Mouse (Mus musculus) G1E (cell line): ENCODE results near the gene Ric8b.

ENCODE experiments used
- CTCF ChIP-seq: IDR thresholded peaks from 2 replicates; pipeline ENCODE4 v1.5.1; 2012; ENCODE audit warnings: low read depth, low read length, inconsistent platforms, mixed read lengths
- GATA1 ChIP-seq: IDR thresholded peaks from 2 replicates; pipeline ENCODE4 v1.6.1; 2012; ENCODE audit warnings: borderline replicate concordance, low read length, inconsistent platforms, mixed read lengths
- GATA2 ChIP-seq: IDR thresholded peaks from 2 replicates; pipeline ENCODE4 v1.6.1; 2012; ENCODE audit warnings: low read depth, low read length, inconsistent platforms, borderline replicate concordance
- POLR2AphosphoS5 ChIP-seq: IDR thresholded peaks from 2 replicates; pipeline ENCODE4 v1.6.1; 2012; ENCODE audit warnings: low read depth, low read length, inconsistent platforms; ENCODE audit not compliant: insufficient replicate concordance
- TAL1 ChIP-seq: conservative IDR thresholded peaks from 2 replicates; pipeline ENCODE4 v1.6.1; 2012; ENCODE audit warnings: low read depth, low read length, inconsistent platforms, mixed read lengths

GRCm38 (mm10) chr10:84936832-84937515, 19.6 kb downstream of the Ric8b start:
- TF ChIP-seq CTCF (no peak), TAL1 (no peak), POLR2AphosphoS5 (no peak), GATA1 (no peak), GATA2 (no peak)
